Mouse (Mus musculus) right cerebral cortex, adult 2 months (tissue): ENCODE measurements around the gene Cnih1.
"Not testable (repeated sequence)": the region's sequence is repeated elsewhere in the genome, so short reads cannot be mapped to it uniquely, and the experiment has no call there.

ENCODE experiments used
- DNase-seq, 2 experiments: peaks; one replicate each; pipeline ENCODE4 v3.0.0; 2021 to 2022; ENCODE audit warnings: low spot score in 2 of 2

Gene Cnih1

DNA sequence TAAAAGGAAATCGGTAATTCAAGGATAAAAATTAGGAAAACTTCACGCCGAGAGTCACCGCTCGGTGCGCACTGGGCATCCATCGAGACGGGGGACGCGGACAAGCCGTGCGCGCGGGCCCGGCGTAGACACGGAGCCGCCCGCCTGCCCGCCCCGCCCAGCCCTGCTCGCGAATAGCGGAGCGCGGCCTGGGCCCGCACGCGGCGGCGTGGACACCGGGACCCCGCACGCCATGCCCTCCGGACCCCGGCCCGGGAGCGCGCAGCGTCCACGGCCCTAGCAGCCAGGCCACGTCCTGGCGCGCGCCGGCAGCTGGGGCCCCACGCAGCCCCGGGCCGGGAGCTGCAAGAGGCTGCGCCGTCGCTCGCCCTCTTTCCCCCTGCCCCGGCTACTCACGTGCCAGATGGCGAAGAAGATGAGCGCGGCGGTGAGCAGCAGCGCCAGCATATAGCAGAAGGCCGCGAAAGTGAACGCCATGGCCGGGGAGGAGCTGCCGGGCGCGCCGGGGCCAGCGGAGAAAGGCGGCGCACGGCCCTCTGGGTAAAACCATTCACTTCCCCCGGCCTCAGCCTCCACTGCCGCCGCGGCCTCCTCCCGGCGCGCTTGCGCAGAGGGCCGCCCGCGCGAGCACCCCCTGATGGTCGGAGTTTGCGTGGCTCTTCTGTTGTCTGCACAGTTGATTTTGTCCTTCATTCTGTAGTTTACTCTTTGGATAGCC, at the start of gene Cnih1:
TSS of gene Cnih1 (minus strand) at position 625 of the 718 bp plus-strand sequence.
- peak; percentile 89 to 91 for DNase-seq

DNA sequence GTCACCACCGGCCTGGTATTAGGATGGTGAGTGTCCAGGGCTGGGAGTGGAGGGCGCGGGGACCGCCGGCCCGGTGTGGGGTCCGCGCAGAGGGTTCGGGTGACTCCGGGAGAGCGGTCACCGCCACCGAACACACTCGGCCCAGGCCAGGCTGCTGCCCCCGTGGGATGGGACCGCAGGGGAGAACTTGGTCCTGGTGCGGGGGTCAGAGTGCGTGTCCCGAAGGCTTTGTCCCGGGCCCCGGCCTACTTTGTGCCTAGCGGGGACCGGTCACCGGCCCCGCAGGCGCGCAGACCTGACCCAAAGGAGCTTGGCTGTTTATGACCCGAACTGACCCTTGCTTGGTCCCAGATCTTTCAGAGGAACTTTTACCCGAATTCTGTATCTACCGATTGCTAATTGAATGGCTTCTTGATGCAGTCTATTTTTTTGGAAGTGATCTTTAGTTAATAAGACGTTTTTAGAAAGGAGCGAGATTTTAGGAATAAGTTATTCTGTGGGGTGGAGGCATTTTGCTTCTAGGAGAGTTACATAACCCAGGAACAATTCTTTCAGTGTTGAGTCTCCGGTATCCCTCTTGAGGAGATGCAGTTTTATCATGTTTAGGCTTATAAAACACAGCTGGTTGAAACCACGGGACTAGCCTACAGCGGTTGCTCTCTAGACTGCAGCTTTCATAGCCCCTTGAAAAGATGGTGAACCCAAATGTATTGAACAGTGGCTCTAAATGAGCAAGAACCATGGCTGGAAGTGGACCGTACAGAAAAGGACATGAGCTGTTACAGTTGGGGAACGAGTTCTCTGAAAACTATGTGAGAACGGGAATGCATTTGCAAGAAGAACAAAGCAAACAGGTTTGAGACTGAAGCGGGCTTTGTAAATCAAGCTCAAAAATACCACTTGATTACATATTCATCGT, 44.4 kb upstream of the Cnih1 start:
- DNase-seq, result peak; percentile 39 to 43

DNA sequence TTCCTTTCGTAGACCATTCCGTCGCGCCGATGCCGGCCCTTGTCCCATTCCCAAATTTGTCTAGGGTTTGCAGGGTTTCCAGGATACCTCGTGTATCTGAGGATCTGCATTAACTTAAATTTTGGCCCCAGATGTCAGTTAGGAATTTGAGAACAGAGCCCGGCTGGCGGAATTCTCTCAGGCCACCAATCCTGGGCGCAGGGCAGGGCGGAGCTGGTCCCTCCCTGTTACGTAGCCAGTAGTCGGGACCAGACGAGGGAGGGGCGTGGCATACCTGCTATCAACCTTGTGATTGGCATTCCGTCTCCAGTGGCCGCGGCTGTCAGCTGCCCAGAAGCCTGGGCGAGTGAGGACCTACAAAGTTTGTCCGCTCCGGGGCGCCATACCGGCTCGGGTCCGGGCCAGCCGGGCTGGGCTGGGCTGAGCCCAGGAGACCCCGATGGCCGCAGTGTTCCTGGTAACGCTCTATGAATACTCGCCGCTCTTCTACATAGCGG, 43.7 kb upstream of the Cnih1 start, which contains the start of gene Cgrrf1:
TSS of gene Cgrrf1 (plus strand) at position 289 of the 497 bp plus-strand sequence.
- DNase-seq, result peak; percentile 95 to 96

DNA sequence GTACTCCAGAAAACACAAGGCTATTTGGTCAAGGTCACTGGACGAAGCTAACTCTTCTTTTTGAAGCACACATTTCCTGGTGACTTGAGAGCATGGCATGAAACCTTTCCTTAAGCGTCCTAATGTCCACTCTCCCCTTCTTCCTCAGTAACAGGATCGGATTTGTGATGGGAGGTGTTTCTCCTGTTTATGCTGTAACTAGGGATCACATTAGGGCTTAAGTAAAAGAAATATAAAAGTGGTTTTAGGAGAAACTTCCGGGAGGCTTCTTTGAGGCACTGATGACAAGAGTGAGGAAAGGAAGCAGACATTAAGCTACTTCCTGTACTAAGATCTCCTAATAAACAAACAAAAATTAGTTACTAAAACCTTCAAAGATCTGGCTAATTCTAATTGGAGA, 43.1 kb upstream of the Cnih1 start:
- DNase-seq, result no peak

DNA sequence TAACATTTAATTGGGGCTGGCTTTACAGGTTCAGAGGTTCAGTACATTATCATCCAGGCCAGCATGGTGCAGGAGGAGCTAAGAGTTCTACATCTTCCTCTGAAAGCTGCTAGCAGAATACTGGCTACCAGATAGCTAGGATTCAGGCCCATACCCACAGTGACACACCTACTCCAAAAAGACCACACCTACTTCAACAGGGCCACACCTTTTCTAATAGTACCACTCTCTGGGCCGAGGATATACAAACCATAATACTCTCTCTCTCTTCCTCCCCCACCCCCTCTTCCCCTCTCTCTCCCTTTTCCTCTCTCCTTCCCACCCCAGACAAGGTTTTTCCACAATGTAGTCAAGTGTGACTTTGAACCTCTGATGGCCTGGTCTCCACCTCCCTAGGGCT, 39.2 kb upstream of the Cnih1 start:
- no peak for DNase-seq

DNA sequence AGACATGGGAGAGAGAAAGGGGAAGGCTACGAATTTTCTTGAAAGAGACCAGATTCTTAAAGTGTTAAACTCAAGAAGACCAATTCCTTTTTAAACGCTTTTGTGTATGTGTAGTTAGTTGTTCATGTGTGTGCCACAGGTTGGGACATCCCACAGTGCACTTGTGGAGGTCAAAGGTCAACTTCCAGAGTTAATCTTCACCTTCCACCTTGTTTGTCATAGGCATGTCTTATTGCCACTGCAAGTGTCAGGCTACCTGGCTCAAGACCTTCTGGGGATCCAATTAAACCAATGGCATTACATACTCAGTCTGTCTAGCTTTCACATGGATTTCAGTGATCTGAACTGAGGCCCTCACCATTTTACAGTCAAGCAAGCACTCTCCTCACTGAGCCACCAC, 35.8 kb upstream of the Cnih1 start:
- no peak for DNase-seq

DNA sequence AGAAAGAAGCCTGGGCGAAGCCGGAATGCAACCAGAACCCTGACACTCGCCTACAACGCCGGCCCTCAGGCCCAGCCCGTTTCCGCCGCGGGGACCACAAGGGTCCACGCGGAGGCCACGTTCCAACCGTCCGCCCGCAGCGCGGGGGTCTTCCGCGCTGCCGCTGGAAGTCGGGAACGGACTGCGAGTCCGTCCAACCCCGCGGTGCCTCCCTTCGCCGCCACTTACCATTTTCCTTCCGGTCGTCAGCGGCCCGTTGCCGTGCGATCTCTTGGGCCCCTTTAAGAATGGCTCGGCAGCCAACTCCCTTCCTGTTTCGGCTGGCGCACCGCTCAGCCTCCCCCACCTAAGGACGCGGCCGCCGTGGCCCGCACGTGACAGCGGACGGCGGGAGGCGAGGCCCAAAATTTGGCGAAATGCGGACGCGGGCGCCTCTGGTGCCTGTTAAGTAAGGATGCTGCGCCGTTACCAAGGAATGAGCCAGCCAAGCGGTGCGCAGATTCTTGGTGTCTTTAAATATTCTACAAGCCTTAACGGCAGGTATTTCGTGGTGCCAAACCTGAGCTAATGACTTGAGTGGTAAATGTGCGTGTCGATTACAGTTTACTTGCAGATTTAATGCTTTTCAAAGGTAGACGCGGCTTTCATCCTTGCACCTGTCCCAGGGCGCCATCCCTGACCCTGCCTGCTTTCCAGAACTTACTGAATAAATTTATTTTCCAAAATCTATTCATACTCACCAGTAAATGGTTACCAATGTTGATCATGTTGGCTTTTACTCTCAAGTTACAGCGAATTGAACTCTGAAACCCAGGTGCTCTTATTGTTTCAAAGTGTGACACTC, 33.9 kb upstream of the Cnih1 start, which contains the start of gene Gmfb:
TSS of gene Gmfb (minus strand) at position 370 of the 844 bp plus-strand sequence.
- DNase-seq, result peak; percentile 98

DNA sequence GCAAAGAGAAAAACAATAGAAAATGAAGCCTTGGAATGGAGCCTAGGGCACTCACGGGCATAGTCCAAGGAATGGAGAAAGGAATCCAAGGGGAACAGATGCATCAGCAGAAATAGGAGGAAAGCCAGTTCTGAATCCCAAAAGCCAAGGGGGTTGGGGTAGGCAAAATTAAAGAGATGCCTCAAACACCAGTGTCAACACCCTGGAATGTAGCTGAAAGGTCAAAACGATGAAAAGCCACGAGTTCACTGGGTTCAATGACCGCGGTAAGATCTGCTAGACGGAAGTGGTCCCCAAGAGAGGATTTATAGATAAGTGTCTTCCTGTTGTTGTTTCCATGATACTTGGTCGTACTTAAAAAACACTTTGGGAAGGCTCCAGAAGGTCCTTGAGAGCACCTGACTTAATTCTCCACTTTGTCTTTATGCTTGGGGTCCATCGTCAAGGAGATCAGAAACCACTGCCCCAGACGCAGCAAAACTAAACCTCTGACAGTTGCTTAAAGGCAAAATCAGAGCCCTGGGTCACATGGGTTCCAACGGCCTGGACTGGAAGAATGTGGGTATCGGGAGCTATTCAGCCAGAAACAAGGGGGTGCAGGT, 33.2 kb upstream of the Cnih1 start:
- DNase-seq, result no peak

GRCm38 (mm10) chr14:46819961-46820360, 31.8 kb upstream of the Cnih1 start:
- not testable (repeated sequence) for DNase-seq

- no peak for DNase-seq
These were observed 30.5 kb upstream of the Cnih1 start for GRCm38 (mm10) chr14:46818743-46819142.

GRCm38 (mm10) chr14:46816916-46817622, 28.9 kb upstream of the Cnih1 start:
- DNase-seq, result no peak

GRCm38 (mm10) chr14:46815640-46816039, 27.4 kb upstream of the Cnih1 start:
- no peak for DNase-seq

DNA sequence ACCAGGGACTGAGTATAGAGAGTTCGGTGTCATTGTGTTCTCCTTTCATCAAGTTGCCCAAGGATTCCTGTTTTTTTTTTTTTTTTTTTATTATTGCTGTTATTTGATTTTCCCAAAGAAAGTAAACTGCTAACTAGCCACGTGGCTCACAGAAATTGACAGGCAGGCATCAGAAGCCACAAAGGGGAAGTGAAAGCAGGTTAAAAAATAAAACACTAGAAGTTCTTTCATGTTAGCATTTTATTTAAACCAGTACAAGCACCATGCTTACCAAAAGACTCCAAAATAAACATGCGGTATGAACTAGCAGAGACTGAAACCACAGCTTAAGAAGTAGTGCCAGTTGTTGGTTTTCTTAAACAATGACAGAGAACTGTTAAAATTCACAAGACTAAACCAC, 19.7 kb upstream of the Cnih1 start:
- DNase-seq, result no peak

DNA sequence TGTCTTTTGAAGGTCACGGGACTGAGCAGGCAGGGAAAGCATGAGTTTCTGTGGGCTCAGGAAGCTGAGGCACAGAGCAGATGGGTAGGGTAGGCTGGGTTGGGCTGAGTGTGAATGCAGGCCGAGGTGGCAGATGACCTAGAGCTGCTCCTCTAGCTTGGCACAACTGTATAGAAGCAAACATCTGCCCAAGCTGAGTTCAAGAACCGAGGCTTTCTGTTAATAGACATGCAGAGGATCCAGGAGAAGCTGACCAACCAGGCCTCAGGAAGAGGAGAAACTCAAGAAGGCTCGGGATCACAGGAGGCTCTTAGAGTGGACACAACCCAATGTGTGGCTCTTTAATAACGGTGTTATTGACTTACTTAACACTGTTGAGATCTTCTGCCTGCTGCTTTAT, 18.0 kb upstream of the Cnih1 start:
- no peak for DNase-seq

- no peak for DNase-seq
These were observed 15.6 kb upstream of the Cnih1 start for GRCm38 (mm10) chr14:46803791-46804190.

DNA sequence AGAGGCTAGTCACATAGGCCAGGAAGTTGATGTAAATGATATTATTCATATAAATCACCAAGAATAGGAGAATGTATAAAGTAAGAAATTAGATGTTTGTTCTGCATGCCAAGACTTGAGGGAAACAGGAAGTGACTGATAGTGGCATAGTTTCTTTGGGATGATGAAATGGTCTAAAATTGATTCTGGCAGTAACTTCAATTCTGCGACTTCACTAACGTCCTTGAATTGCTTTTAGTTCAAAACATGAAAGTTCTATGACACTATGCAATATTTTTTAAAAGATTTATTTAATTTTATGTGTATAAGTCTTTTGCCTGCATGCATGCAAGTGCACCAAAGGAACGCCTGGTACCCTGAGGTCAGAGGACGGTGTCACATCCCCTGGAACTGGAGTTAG, 15.0 kb upstream of the Cnih1 start:
- DNase-seq, result no peak

DNA sequence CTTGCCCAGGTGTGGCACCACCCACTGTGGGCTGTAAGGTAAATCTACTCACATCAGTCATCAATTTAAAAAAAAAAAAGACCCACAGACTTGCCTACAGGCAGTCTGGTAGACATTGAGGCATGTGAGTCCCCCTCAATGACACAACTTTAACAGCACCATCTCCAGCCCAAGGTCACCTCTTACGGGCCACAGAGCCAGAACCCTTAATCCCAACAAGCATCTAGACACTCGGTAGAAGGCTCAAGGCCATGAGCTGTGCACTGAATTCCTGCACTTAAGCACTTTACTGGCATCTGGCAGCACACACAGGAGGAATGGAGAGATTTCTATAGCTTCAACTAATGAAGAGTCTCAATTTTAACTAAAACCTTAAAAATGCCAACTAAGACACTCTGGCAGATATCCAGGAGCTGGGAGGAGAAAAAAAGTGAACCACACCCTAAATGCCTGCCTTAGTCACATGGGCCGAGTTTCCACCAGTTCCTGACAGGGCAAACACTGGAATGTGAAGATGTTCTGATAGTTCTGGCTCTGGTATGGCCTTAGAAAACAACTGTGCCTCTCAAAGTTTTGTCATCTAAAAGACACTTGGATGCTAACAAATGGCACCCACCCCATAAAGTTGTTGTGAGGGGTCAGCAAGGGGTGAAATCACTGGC, 12.6 kb upstream of the Cnih1 start:
- no peak for DNase-seq

GRCm38 (mm10) chr14:46794157-46794556, 5.9 kb upstream of the Cnih1 start:
- no peak for DNase-seq

GRCm38 (mm10) chr14:46790723-46791122, 2.5 kb upstream of the Cnih1 start:
- no peak for DNase-seq

DNA sequence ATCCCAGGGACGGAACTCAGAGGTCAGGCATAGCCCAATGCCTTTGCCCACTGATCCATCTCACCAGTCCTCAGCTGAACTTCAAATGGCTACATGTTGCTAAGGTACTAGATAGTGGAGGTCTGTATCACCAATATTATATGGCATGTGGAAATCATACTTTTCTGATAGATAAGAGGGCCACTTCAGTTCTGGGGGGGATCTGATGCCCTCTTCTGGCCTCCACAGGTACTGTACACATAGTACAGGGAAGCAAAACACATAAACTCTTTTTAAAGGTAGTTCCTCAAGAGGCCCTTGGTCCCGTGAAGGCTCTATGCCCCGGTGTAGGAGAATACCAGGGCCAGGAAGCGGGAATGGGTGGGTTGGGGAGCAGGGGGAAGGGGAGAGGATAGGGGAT, 2.1 kb upstream of the Cnih1 start:
- DNase-seq, result no peak
